29 mouse cellular contexts compared by ENCODE assay signal in the genomic region with DNA sequence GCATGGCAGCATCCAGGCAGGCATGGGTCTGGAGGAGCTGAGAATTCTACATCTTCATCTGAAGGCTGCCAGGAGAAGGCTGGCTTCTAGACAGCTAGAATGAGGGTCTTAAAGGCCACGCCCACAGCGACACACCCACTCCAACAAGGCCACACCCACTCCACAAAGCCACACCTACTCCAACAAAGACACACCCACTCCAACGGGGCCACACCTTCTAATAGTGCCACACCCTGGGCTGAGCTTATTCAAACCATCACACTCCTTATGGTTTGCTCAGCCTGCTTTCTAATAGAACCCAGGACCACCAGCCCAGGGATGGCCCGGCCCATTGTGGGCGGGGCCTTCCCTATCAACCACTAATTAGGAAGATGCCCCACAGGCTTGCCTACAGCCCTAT.
DNase-seq lines count a peak whose midpoint lies in the region; ATAC-seq and TF ChIP-seq lines count a peak whose summit lies in the region.
"Had no signal": no experiment of that assay in that cellular context is flagged by ENCODE, and none has a peak within 500 bp of the region (broad histone marks: within the 10 kb centered on the region; RNA-seq: fewer than 3 reads in every experiment).

No protein-coding gene starts in this region.

- WGBS in intestine, embryonic 15.5 days, result 51% methylated on average over 5 of the region's 5 CpGs
- WGBS in intestine, postnatal 0 days, result 34% methylated on average over 5 of the region's 5 CpGs
- WGBS in liver, embryonic 16.5 days (ENCODE audit: insufficient replicate concordance), result 29% methylated on average over 5 of the region's 5 CpGs

- TF ChIP-seq CTCF in intestine, postnatal 0 days (IDR thresholded peaks at IDR 0.05; ENCODE audit: low read depth), result no peak

- no peak overlapping the region for H3K27ac ChIP-seq in intestine, embryonic 15.5 days
- H3K27ac ChIP-seq in intestine, postnatal 0 days (ENCODE audit: low read depth, low read length), result no peak overlapping the region
- H3K27ac ChIP-seq in ES-E14 (ENCODE audit: insufficient read depth, low read depth, low read length, poor library complexity, severe bottlenecking), result no peak overlapping the region
- no peak overlapping the region for H3K27ac ChIP-seq in liver, embryonic 16.5 days (ENCODE audit: low read length)
- H3K27ac ChIP-seq: embryonic facial prominence, embryonic 12.5 days; forebrain, embryonic 12.5 days; gastrocnemius, adult 2 months; hindbrain, embryonic 13.5 days; limb, embryonic 10.5 days; limb, embryonic 15.5 days; midbrain, embryonic 10.5 days; neural tube, embryonic 12.5 days had no signal

- no peak overlapping the region for H3K4me3 ChIP-seq in intestine, embryonic 15.5 days (replicated peaks)
- H3K4me3 ChIP-seq in intestine, postnatal 0 days (ENCODE audit: low read depth, low read length), result no peak overlapping the region
- no peak overlapping the region for H3K4me3 ChIP-seq in ES-E14 (ENCODE audit: insufficient read depth in 1 of 2, low read depth in 1 of 2, low read length in 2 of 2, poor library complexity in 1 of 2, severe bottlenecking in 1 of 2)
- H3K4me3 ChIP-seq in liver, embryonic 16.5 days (ENCODE audit: low read depth, low read length), result no peak overlapping the region
- H3K4me3 ChIP-seq: embryonic facial prominence, embryonic 12.5 days; forebrain, embryonic 12.5 days; gastrocnemius, adult 2 months; hindbrain, embryonic 13.5 days; limb, embryonic 10.5 days; limb, embryonic 15.5 days; midbrain, embryonic 10.5 days; myocyte; neural tube, embryonic 12.5 days had no signal

- H3K27me3 ChIP-seq in intestine, embryonic 15.5 days (replicated peaks), result peaks cover 9% of the 10 kb centered on the region; the same call in 1 of the 2 replicates
- H3K27me3 ChIP-seq in intestine, postnatal 0 days (replicated peaks; ENCODE audit: control insufficient read depth, insufficient read depth, low read length), result peaks cover 5% of the 10 kb centered on the region
- peaks cover 14% of the 10 kb centered on the region for H3K27me3 ChIP-seq in liver, embryonic 16.5 days (ENCODE audit: control insufficient read depth, insufficient read depth, low read depth, low read length)
- H3K27me3 ChIP-seq: limb, embryonic 15.5 days had no signal

- H3K36me3 ChIP-seq in intestine, embryonic 15.5 days, result no peaks in the 10 kb centered on the region
- H3K36me3 ChIP-seq in intestine, postnatal 0 days (ENCODE audit: control insufficient read depth, insufficient read depth), result no peaks in the 10 kb centered on the region
- H3K36me3 ChIP-seq in ES-E14 (ENCODE audit: control insufficient read depth, insufficient read depth, low read length, poor library complexity, severe bottlenecking), result no peaks in the 10 kb centered on the region
- no peaks in the 10 kb centered on the region for H3K36me3 ChIP-seq in liver, embryonic 16.5 days (ENCODE audit: control insufficient read depth, insufficient read depth)
- H3K36me3 ChIP-seq: embryonic facial prominence, embryonic 12.5 days; forebrain, embryonic 12.5 days; limb, embryonic 10.5 days; limb, embryonic 15.5 days; midbrain, embryonic 10.5 days; neural tube, embryonic 12.5 days had no signal

- ATAC-seq in intestine, embryonic 15.5 days, result 0 out of 2 replicates have a peak, but pooled peaks have one; percentile 22
- no peak for ATAC-seq in intestine, postnatal 0 days
- 0 out of 2 replicates have a peak, but pooled peaks have one; percentile 24 for ATAC-seq in liver, embryonic 16.5 days (ENCODE audit: low read depth)

- H3K9me3 ChIP-seq in intestine, embryonic 15.5 days, result peaks cover 9% of the 10 kb centered on the region; the same call in 1 of the 2 replicates
- H3K9me3 ChIP-seq in intestine, postnatal 0 days (ENCODE audit: control insufficient read depth), result no peaks in the 10 kb centered on the region; the same call in 1 of the 2 replicates
- H3K9me3 ChIP-seq in ES-E14 (ENCODE audit: control insufficient read depth, insufficient read depth, low read depth, low read length), result 0 out of 2 replicates have a peak, but pooled peaks cover 2% of the 10 kb centered on the region
- H3K9me3 ChIP-seq in liver, embryonic 16.5 days (replicated peaks; ENCODE audit: control insufficient read depth, low read length), result 0 out of 2 replicates have a peak, but pooled peaks cover 3% of the 10 kb centered on the region

- in situ Hi-C loops in ES-E14 (cut with MboI; ENCODE audit: low sequenced_read_pairs in 2 of 2, unreplicated experiment in 2 of 2), result no loop called here

- H3K4me1 ChIP-seq in intestine, embryonic 15.5 days (replicated peaks), result peaks cover 3% of the 10 kb centered on the region
- H3K4me1 ChIP-seq in intestine, postnatal 0 days (replicated peaks; ENCODE audit: control insufficient read depth, insufficient read depth, low read length), result no peaks in the 10 kb centered on the region
- H3K4me1 ChIP-seq in ES-E14 (ENCODE audit: control insufficient read depth in 2 of 2, insufficient read depth in 2 of 2, low read length in 2 of 2, poor library complexity in 1 of 2), result peaks cover 2 to 4% of the 10 kb centered on the region in 2 experiments; a peak in 2 of 4 replicates
- peaks cover 3% of the 10 kb centered on the region for H3K4me1 ChIP-seq in liver, embryonic 16.5 days (ENCODE audit: control insufficient read depth, low read depth, low read length)

- no peak overlapping the region for H3K9ac ChIP-seq in intestine, embryonic 15.5 days
- no peak overlapping the region for H3K9ac ChIP-seq in intestine, postnatal 0 days (ENCODE audit: low read depth, low read length)
- no peak overlapping the region for H3K9ac ChIP-seq in ES-E14 (ENCODE audit: insufficient read depth, low read depth, low read length, poor library complexity, severe bottlenecking)
- no peak overlapping the region for H3K9ac ChIP-seq in liver, embryonic 16.5 days (ENCODE audit: low read depth, low read length)
- H3K9ac ChIP-seq: embryonic facial prominence, embryonic 12.5 days; forebrain, embryonic 12.5 days; hindbrain, embryonic 13.5 days; limb, embryonic 15.5 days; lung, embryonic 14.5 days; neural tube, embryonic 12.5 days had no signal

- DNase-seq in ES-E14 (ENCODE audit: low read depth, low spot score), result peak; percentile 46
- peak; percentile 30 for DNase-seq in c-Kit-positive CD71-positive TER-119-positive erythroid progenitor cells, embryonic 14.5 days (ENCODE audit: low spot score)
- no peak for DNase-seq in T-cell, adult 2 months (ENCODE audit: low spot score)
- DNase-seq in frontal cortex, postnatal 25 days (ENCODE audit: low spot score in 2 of 2), result no peak
- DNase-seq: adrenal gland, postnatal 10 days; cerebellum, adult 11-12 months; cerebellum, adult 9-11 months; embryo, embryonic 11 days; gastrocnemius, adult 2 months; gastrocnemius, postnatal 36 days; heart, adult 18-20 months; heart, postnatal 36 days; kidney, adult 11 months; kidney, postnatal 14 days; layer of hippocampus, adult 9-11 months; lung, embryonic 14.5 days; lung, postnatal 14 days had no signal

- H3K4me2 ChIP-seq in intestine, embryonic 15.5 days (replicated peaks), result no peak overlapping the region
- H3K4me2 ChIP-seq in intestine, postnatal 0 days (replicated peaks; ENCODE audit: low read depth), result no peak overlapping the region
- H3K4me2 ChIP-seq in liver, embryonic 16.5 days (ENCODE audit: low read depth, low read length), result no peak overlapping the region
- H3K4me2 ChIP-seq: embryonic facial prominence, embryonic 12.5 days; forebrain, embryonic 12.5 days; heart, embryonic 11.5 days; hindbrain, embryonic 13.5 days; limb, embryonic 15.5 days; lung, embryonic 14.5 days; neural tube, embryonic 12.5 days had no signal

TF ChIP-seq in ES-E14, 5 proteins besides CTCF, POLR2A, EP300 and RAD21:
- no peak for TF ChIP-seq ZNF384 (IDR thresholded peaks at IDR 0.05; ENCODE audit: low read depth, low read length)
- TF ChIP-seq MAFK (IDR thresholded peaks at IDR 0.05; ENCODE audit: insufficient read depth, low read depth, low read length), result no peak
- no peak for TF ChIP-seq CHD2 (IDR thresholded peaks at IDR 0.05; ENCODE audit: low read depth, low read length)
- no peak for TF ChIP-seq ZC3H11A (IDR thresholded peaks at IDR 0.05; ENCODE audit: borderline replicate concordance, low read depth, low read length)
- no peak for TF ChIP-seq HCFC1 (IDR thresholded peaks at IDR 0.05; ENCODE audit: borderline replicate concordance, insufficient read depth, low read length)

Comparison
In these comparisons a context has a peak if more than half of its experiments do, and no peak if none do; other contexts are left out.
1. DNase-seq: peak in ES-E14 (single experiment) and c-Kit-positive CD71-positive TER-119-positive erythroid progenitor cells, embryonic 14.5 days (single experiment); none in T-cell, adult 2 months (single experiment) and frontal cortex, postnatal 25 days (0 of 2).